Mouse (Mus musculus): Measurements from ENCODE around the gene Rrp15.

GRCm38 (mm10) chr1:186703980-186704701, 45.0 kb downstream of the Rrp15 start:
- no peak for TF ChIP-seq CTCF (IDR thresholded peaks at IDR 0.05; ENCODE audit: low read depth)
- no peak for TF ChIP-seq EP300 (IDR thresholded peaks at IDR 0.05; ENCODE audit: low read depth)

All from heart, postnatal 0 days (tissue).